Mouse (Mus musculus) embryo, embryonic 9.5 days (tissue): Measurements from ENCODE around the gene Ms4a4b.
"Not testable (repeated sequence)": the region's sequence is repeated elsewhere in the genome, so short reads cannot be mapped to it uniquely, and the experiment has no call there.

Experiments
- DNase-seq: peaks from one replicate; pipeline ENCODE4 v3.0.0-alpha.2; 2017; ENCODE audit errors: extremely low spot score

Gene Ms4a4b

GRCm38 (mm10) chr19:11443338-11443737, at the start of gene Ms4a4b:
TSS of gene Ms4a4b (plus strand) at chr19:11443553.
- DNase-seq = no peak

GRCm38 (mm10) chr19:11395769-11396168, 47.6 kb upstream of the Ms4a4b start:
- no peak for DNase-seq

- DNase-seq = no peak
Observed at GRCm38 (mm10) chr19:11404527-11404926, 38.8 kb upstream of the Ms4a4b start, which contains the start of gene Ms4a4c. TSS of gene Ms4a4c (plus strand) at chr19:11404770.

GRCm38 (mm10) chr19:11407428-11407827, 35.9 kb upstream of the Ms4a4b start:
- no peak for DNase-seq

- DNase-seq = no peak
Observed at GRCm38 (mm10) chr19:11408591-11408990, 34.8 kb upstream of the Ms4a4b start.

- no peak for DNase-seq
Observed at GRCm38 (mm10) chr19:11411640-11412039, 31.7 kb upstream of the Ms4a4b start.

GRCm38 (mm10) chr19:11414084-11414483, 29.3 kb upstream of the Ms4a4b start:
- DNase-seq = no peak

GRCm38 (mm10) chr19:11415581-11415980, 27.8 kb upstream of the Ms4a4b start:
- DNase-seq = no peak

- DNase-seq = not testable (repeated sequence)
Observed at GRCm38 (mm10) chr19:11418865-11419264, 24.5 kb upstream of the Ms4a4b start.

- DNase-seq = not testable (repeated sequence)
Observed at GRCm38 (mm10) chr19:11431209-11431608, 12.1 kb upstream of the Ms4a4b start.

- DNase-seq = no peak
Observed at GRCm38 (mm10) chr19:11435058-11435834, 8.1 kb upstream of the Ms4a4b start.

- no peak for DNase-seq
Observed at GRCm38 (mm10) chr19:11443964-11444363, 611 bp downstream of the Ms4a4b start.

- no peak for DNase-seq
Observed at GRCm38 (mm10) chr19:11447238-11447637, 3.9 kb downstream of the Ms4a4b start.

GRCm38 (mm10) chr19:11459041-11459440, 15.7 kb downstream of the Ms4a4b start:
- DNase-seq = not testable (repeated sequence)

GRCm38 (mm10) chr19:11464795-11465194, 21.4 kb downstream of the Ms4a4b start:
- not testable (repeated sequence) for DNase-seq

GRCm38 (mm10) chr19:11466471-11466870, 23.1 kb downstream of the Ms4a4b start:
- DNase-seq = no peak

GRCm38 (mm10) chr19:11468361-11468760, 25.0 kb downstream of the Ms4a4b start:
- DNase-seq = not testable (repeated sequence)

GRCm38 (mm10) chr19:11469215-11469614, 25.9 kb downstream of the Ms4a4b start, which contains the start of gene Ms4a6c:
TSS of gene Ms4a6c (plus strand) at chr19:11469366.
- DNase-seq = not testable (repeated sequence)

GRCm38 (mm10) chr19:11479714-11480113, 36.4 kb downstream of the Ms4a4b start:
- no peak for DNase-seq

GRCm38 (mm10) chr19:11482684-11483083, 39.3 kb downstream of the Ms4a4b start:
- no peak for DNase-seq

- no peak for DNase-seq
Observed at GRCm38 (mm10) chr19:11483941-11484340, 40.6 kb downstream of the Ms4a4b start.

- DNase-seq = no peak
Observed at GRCm38 (mm10) chr19:11484388-11484787, 41.0 kb downstream of the Ms4a4b start.

GRCm38 (mm10) chr19:11485266-11485665, 41.9 kb downstream of the Ms4a4b start:
- no peak for DNase-seq
